Mouse (Mus musculus) kidney, embryonic 14.5 days (tissue): ENCODE measurements around the gene Gm10974. TPM values are rescaled to one million over a fixed set of nuclear protein-coding genes. Genes with fewer than 3 reads are reported as not detected.

Source experiments
- ATAC-seq: fragments of 200-750 bp; cut with Nextera tagmentation; 2 replicates; pipeline ENCODE4 v1.8.0; 2017; ENCODE audit warnings: moderate number of reproducible peaks, mild to moderate bottlenecking, moderate TSS enrichment, moderate library complexity; ENCODE audit not compliant: low FRiP score, low TSS enrichment
- H3K27ac ChIP-seq: fragments of 300-500 bp; sonication (generic); 2 replicates; pipeline ENCODE4 v1.5.1; 2014; ENCODE audit warnings: low read depth, mild to moderate bottlenecking, low read length, moderate library complexity, mixed read lengths
- H3K27me3 ChIP-seq: fragments of 300-500 bp; sonication (generic); 2 replicates; pipeline ENCODE4 v1.6.1; 2014; ENCODE audit warnings: mild to moderate bottlenecking, low read length; ENCODE audit not compliant: control insufficient read depth, insufficient read depth
- H3K36me3 ChIP-seq: fragments of 300-500 bp; sonication (generic); 2 replicates; pipeline ENCODE4 v1.6.1; 2014; ENCODE audit warnings: low read length, mixed read lengths; ENCODE audit not compliant: control insufficient read depth, insufficient read depth
- H3K4me1 ChIP-seq: fragments of 300-500 bp; sonication (generic); 2 replicates; pipeline ENCODE4 v1.6.1; 2014; ENCODE audit warnings: low read length, mixed read lengths; ENCODE audit not compliant: control insufficient read depth, insufficient read depth
- H3K4me2 ChIP-seq: fragments of 300-500 bp; sonication (generic); replicated peaks from 2 replicates; pipeline ENCODE4 v1.6.1; 2014; ENCODE audit warnings: low read depth, mild to moderate bottlenecking, low read length
- H3K4me3 ChIP-seq: fragments of 300-500 bp; sonication (generic); 2 replicates; pipeline ENCODE4 v1.5.1; 2014; ENCODE audit warnings: mild to moderate bottlenecking, low read length
- H3K9ac ChIP-seq: fragments of 300-500 bp; sonication (generic); 2 replicates; pipeline ENCODE4 v1.6.1; 2014; ENCODE audit warnings: low read depth, mild to moderate bottlenecking, low read length, moderate library complexity
- H3K9me3 ChIP-seq: fragments of 300-500 bp; sonication (generic); 2 replicates; pipeline ENCODE4 v1.6.1; 2016; ENCODE audit warnings: low read length; ENCODE audit not compliant: control insufficient read depth
- WGBS: fragments of 180-500 bp; shearing (Covaris S2); extraction: QIAGEN DNeasy Blood & Tissue Kit; methylation state at CpG from one replicate; pipeline ENCODE4 v1.1.7; 2014; 5-methylcytosine and 5-hydroxymethylcytosine counted together
- polyA plus RNA-seq: library from polyadenylated mRNA; unstranded; fragments of >200 nt; fragmentation: Nextera tagmentation; extraction: Ambion mirVana; gene quantifications from 2 replicates; pipeline ENCODE4 v1.2.1, GENCODE M21; 2014

The Gm10974 gene
- polyA plus RNA-seq, 1 experiment from 2014 or later = not detected

DNA sequence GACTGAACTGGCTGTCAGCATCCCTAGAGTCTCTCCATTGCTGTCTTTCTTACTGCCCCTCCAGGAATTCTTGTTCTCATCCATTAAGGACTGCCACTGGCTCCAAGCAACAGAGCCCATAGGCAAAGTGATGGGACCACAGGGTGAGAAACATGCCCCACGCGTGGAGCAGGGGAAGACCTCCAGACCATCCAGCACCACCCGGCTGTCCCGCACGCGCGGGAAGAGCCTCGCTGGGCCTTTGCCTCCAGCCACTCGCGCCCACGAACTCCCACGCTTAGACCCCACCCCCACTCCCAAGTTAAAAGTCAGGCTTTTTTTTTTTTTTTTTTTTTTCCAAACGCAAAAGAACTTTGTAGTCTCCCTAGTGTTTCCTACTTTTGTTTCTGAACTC, 21.7 kb downstream of the Gm10974 start:
- Histone ChIP-seq H3K4me2 (peak overlapping the region; percentile 95), H3K9ac (peak overlapping the region; percentile 93), H3K27ac (no peak overlapping the region), H3K4me1 (0 out of 2 replicates have a peak, but pooled peaks cover 4% of the 10 kb centered on the region), H3K4me3 (peak overlapping the region; percentile 76), H3K36me3 (no peaks in the 10 kb centered on the region; the same call in 1 of the 2 replicates), H3K9me3 (no peaks in the 10 kb centered on the region), H3K27me3 (no peaks in the 10 kb centered on the region)
- no peak for ATAC-seq
- WGBS = 0% methylated on average over 13 of the region's 13 CpGs

- peak within 1 kb of the TSS; percentile 26; the same call in 1 of the 2 replicates for H3K27ac ChIP-seq
- H3K4me1 ChIP-seq = 0 out of 2 replicates have a peak, but pooled peaks cover 4% of the 10 kb centered on the region
- H3K9ac ChIP-seq = peak within 1 kb of the TSS; percentile 93
- peak; percentile 84 for ATAC-seq
- H3K9me3 ChIP-seq = no peaks in the 10 kb centered on the region
- H3K4me3 ChIP-seq = peak within 1 kb of the TSS; percentile 76
- H3K36me3 ChIP-seq = no peaks in the 10 kb centered on the region; the same call in 1 of the 2 replicates
- peak within 1 kb of the TSS; percentile 95 for H3K4me2 ChIP-seq
- WGBS = under 1% methylated on average over 64 of the region's 70 CpGs
- H3K27me3 ChIP-seq = no peaks in the 10 kb centered on the region
Observed at GRCm38 (mm10) chr7:66387813-66388521, 22.3 kb downstream of the Gm10974 start, which contains the start of gene Lrrk1. Lrrk1 (minus strand) TSS chr7:66388350.

DNA sequence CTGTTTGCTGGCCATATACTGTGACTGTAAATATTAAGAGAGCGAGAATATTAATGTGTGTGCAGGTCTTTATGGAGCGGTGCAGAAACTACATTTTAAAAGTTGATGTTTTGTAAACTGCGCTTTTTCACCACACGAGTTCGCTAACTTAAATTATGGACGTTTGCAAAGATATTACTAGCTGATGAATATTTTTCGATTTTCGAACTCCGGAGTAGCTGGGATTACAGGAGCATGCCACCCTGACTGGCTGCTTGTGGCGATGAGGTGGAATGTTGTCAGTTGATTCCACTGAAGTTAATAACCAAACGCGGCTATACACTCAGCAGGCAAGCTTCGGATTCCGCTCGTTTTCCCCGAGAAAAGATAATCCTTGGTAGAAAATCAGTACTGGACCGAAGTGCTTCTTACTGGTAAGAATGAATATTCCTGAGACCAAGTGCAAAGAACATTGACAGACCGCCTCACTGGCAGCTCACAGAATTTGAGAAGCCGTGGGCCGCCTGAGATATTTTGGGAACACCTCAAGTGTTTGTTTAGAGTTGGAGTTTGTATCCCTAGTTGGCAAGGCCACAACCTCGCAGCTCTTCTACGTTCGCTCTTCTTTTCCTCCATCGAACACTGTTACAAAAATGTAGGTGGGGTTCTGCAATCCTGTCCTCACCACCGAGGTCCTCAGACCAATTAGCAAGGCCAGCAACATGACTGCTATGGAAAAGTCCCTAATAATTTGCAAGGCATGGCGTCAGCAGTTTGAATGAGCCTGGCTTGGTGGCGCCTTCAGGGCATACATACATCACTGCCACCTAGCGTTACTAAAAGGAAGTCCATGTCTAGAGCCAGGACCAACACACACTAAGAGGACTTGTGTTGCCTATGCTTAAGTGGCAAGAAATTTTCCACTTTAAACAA, 23.2 kb downstream of the Gm10974 start:
- Histone ChIP-seq H3K4me3 (peak overlapping the region; percentile 76), H3K36me3 (no peaks in the 10 kb centered on the region; the same call in 1 of the 2 replicates), H3K27ac (0 out of 2 replicates have a peak overlapping the region, but pooled peaks have one; percentile 26), H3K9ac (peak overlapping the region; percentile 93), H3K4me2 (peak overlapping the region; percentile 95), H3K4me1 (0 out of 2 replicates have a peak, but pooled peaks cover 4% of the 10 kb centered on the region), H3K27me3 (no peaks in the 10 kb centered on the region), H3K9me3 (no peaks in the 10 kb centered on the region)
- 10% methylated on average over 28 of the region's 28 CpGs for WGBS
- ATAC-seq = peak; percentile 75

GRCm38 (mm10) chr7:66397288-66397687, 31.6 kb downstream of the Gm10974 start:
- no peak overlapping the region for H3K4me2 ChIP-seq
- no peaks in the 10 kb centered on the region for H3K27me3 ChIP-seq
- H3K9me3 ChIP-seq = no peaks in the 10 kb centered on the region
- H3K27ac ChIP-seq = no peak overlapping the region
- ATAC-seq = peak; percentile 46; the same call in 1 of the 2 replicates
- peaks cover 4% of the 10 kb centered on the region; the same call in 1 of the 2 replicates for H3K4me1 ChIP-seq
- H3K9ac ChIP-seq = no peak overlapping the region
- 29% methylated on average over 3 of the region's 3 CpGs for WGBS
- H3K4me3 ChIP-seq = no peak overlapping the region
- H3K36me3 ChIP-seq = no peaks in the 10 kb centered on the region

GRCm38 (mm10) chr7:66401605-66402004, 35.9 kb downstream of the Gm10974 start:
- H3K9me3 ChIP-seq = no peaks in the 10 kb centered on the region
- no peak for ATAC-seq
- no peak overlapping the region for H3K9ac ChIP-seq
- H3K36me3 ChIP-seq = no peaks in the 10 kb centered on the region
- H3K4me1 ChIP-seq = peaks cover 8% of the 10 kb centered on the region
- H3K27ac ChIP-seq = no peak overlapping the region
- 58% methylated on average over 8 of the region's 8 CpGs for WGBS
- H3K4me2 ChIP-seq = no peak overlapping the region
- no peak overlapping the region for H3K4me3 ChIP-seq
- H3K27me3 ChIP-seq = no peaks in the 10 kb centered on the region

GRCm38 (mm10) chr7:66402876-66403275, 37.2 kb downstream of the Gm10974 start:
- no peaks in the 10 kb centered on the region for H3K36me3 ChIP-seq
- no peak overlapping the region for H3K4me2 ChIP-seq
- no peak overlapping the region for H3K9ac ChIP-seq
- no peak overlapping the region for H3K27ac ChIP-seq
- H3K4me1 ChIP-seq = peaks cover 8% of the 10 kb centered on the region
- no peak for ATAC-seq
- no peaks in the 10 kb centered on the region for H3K9me3 ChIP-seq
- no peak overlapping the region for H3K4me3 ChIP-seq
- no peaks in the 10 kb centered on the region for H3K27me3 ChIP-seq
- WGBS = 88% methylated on average over 5 of the region's 5 CpGs

GRCm38 (mm10) chr7:66404141-66404540, 38.4 kb downstream of the Gm10974 start:
- Histone ChIP-seq H3K27me3 (no peaks in the 10 kb centered on the region), H3K36me3 (no peaks in the 10 kb centered on the region), H3K9ac (no peak overlapping the region), H3K27ac (no peak overlapping the region), H3K4me1 (peaks cover 8% of the 10 kb centered on the region), H3K4me3 (no peak overlapping the region), H3K9me3 (no peaks in the 10 kb centered on the region), H3K4me2 (no peak overlapping the region)
- WGBS = 37% methylated on average over 10 of the region's 10 CpGs
- no peak for ATAC-seq

- H3K4me3 ChIP-seq = no peak overlapping the region
Observed at GRCm38 (mm10) chr7:66404802-66405201, 39.1 kb downstream of the Gm10974 start.

More at GRCm38 (mm10) chr7:66404802-66405201, 39.1 kb downstream of the Gm10974 start:
- Histone ChIP-seq H3K27me3 (no peaks in the 10 kb centered on the region), H3K4me1 (peaks cover 8% of the 10 kb centered on the region), H3K36me3 (no peaks in the 10 kb centered on the region), H3K9ac (no peak overlapping the region), H3K27ac (no peak overlapping the region), H3K4me2 (no peak overlapping the region), H3K9me3 (no peaks in the 10 kb centered on the region)
- WGBS = 76% methylated on average over 4 of the region's 4 CpGs
- ATAC-seq = no peak
